Mouse (Mus musculus) kidney, embryonic 14.5 days (tissue): ENCODE results near the gene Aldh3b1. TPM values are rescaled to one million over a fixed set of nuclear protein-coding genes. Genes with fewer than 3 reads are reported as not detected.
A peak's percentile ranks its signal among the peaks of the same experiment; 100 is the strongest.

Source experiments
- ATAC-seq: fragments of 200-750 bp; cut with Nextera tagmentation; 2 replicates; pipeline ENCODE4 v1.8.0; 2017; ENCODE audit warnings: moderate number of reproducible peaks, mild to moderate bottlenecking, moderate TSS enrichment, moderate library complexity; ENCODE audit not compliant: low FRiP score, low TSS enrichment
- H3K27ac ChIP-seq: fragments of 300-500 bp; sonication (generic); 2 replicates; pipeline ENCODE4 v1.5.1; 2014; ENCODE audit warnings: low read depth, mild to moderate bottlenecking, low read length, moderate library complexity, mixed read lengths
- H3K27me3 ChIP-seq: fragments of 300-500 bp; sonication (generic); 2 replicates; pipeline ENCODE4 v1.6.1; 2014; ENCODE audit warnings: mild to moderate bottlenecking, low read length; ENCODE audit not compliant: control insufficient read depth, insufficient read depth
- H3K36me3 ChIP-seq: fragments of 300-500 bp; sonication (generic); 2 replicates; pipeline ENCODE4 v1.6.1; 2014; ENCODE audit warnings: low read length, mixed read lengths; ENCODE audit not compliant: control insufficient read depth, insufficient read depth
- H3K4me1 ChIP-seq: fragments of 300-500 bp; sonication (generic); 2 replicates; pipeline ENCODE4 v1.6.1; 2014; ENCODE audit warnings: low read length, mixed read lengths; ENCODE audit not compliant: control insufficient read depth, insufficient read depth
- H3K4me2 ChIP-seq: fragments of 300-500 bp; sonication (generic); replicated peaks from 2 replicates; pipeline ENCODE4 v1.6.1; 2014; ENCODE audit warnings: low read depth, mild to moderate bottlenecking, low read length
- H3K4me3 ChIP-seq: fragments of 300-500 bp; sonication (generic); 2 replicates; pipeline ENCODE4 v1.5.1; 2014; ENCODE audit warnings: mild to moderate bottlenecking, low read length
- H3K9ac ChIP-seq: fragments of 300-500 bp; sonication (generic); 2 replicates; pipeline ENCODE4 v1.6.1; 2014; ENCODE audit warnings: low read depth, mild to moderate bottlenecking, low read length, moderate library complexity
- H3K9me3 ChIP-seq: fragments of 300-500 bp; sonication (generic); 2 replicates; pipeline ENCODE4 v1.6.1; 2016; ENCODE audit warnings: low read length; ENCODE audit not compliant: control insufficient read depth
- WGBS: fragments of 180-500 bp; shearing (Covaris S2); extraction: QIAGEN DNeasy Blood & Tissue Kit; methylation state at CpG from one replicate; pipeline ENCODE4 v1.1.7; 2014; 5-methylcytosine and 5-hydroxymethylcytosine counted together
- polyA plus RNA-seq: library from polyadenylated mRNA; unstranded; fragments of >200 nt; fragmentation: Nextera tagmentation; extraction: Ambion mirVana; gene quantifications from 2 replicates; pipeline ENCODE4 v1.2.1, GENCODE M21; 2014

Gene Aldh3b1
- polyA plus RNA-seq, 1 experiment from 2014 or later: 2.8 TPM

DNA sequence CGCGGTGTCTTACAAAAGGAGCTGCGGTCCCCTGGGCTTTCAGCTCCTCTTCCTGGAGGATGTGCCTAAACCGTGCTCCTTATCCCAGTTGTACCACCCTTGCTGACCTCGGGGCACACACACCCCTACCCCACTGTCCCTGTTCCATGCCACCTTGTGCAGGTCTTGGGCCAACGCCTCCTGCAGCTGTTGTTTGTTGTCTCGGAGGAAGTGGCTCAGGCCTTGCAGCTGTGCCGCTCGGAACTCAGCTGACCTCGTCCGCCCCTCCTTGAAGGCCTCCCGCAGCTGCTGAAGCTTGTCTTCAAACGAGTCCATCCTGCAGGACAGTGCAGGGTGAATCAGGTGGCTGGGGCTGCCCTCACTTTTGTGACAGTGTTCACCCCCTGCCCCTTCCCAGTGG, 6.0 kb downstream of the Aldh3b1 start:
- Histone ChIP-seq H3K36me3 (no peaks in the 10 kb centered on the region), H3K27ac (no peak overlapping the region), H3K4me2 (no peak overlapping the region), H3K27me3 (no peaks in the 10 kb centered on the region), H3K9ac (no peak overlapping the region), H3K4me3 (no peak overlapping the region), H3K4me1 (peaks cover 4% of the 10 kb centered on the region; the same call in 1 of the 2 replicates), H3K9me3 (no peaks in the 10 kb centered on the region)
- 28% methylated on average over 13 of the region's 13 CpGs for WGBS
- peak; percentile 51; the same call in 1 of the 2 replicates for ATAC-seq

DNA sequence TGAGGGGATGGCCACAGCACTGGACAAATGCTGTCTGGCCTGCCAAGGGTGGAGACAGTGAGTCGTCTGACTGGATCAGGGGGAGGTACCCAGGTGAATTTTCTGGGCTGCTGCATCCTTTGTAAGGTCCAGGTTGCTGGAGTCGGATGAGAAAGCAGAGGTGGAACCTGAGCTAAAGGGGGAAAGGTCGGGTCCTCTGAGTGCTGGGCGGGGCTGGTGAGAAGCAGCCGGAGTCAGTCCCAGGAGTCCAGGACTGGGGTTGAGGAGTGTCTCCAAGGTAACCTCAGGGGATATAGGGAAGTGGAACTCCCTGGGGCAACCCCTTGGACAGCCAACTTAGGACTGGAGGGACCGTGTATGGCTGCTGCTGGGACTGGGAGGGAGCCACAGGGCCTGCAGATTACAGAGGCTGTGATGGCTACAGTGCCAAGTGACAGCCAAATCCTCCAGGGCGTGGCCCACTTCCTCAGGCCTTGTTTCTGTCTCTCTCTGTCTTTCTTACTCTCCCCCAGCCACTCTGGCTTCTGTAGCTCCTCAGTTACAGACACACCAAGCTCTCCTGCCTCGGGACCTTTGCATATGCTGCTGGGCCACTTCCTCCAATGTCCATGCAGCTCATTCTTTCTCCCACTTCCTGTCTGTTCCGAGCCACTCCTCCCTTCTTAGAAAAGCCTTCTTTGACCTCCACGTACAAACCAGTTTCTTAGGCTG, 6.8 kb downstream of the Aldh3b1 start:
- no peak overlapping the region for H3K4me2 ChIP-seq
- H3K4me3 ChIP-seq: no peak overlapping the region
- no peak for ATAC-seq
- 55% methylated on average over 10 of the region's 10 CpGs for WGBS
- no peaks in the 10 kb centered on the region for H3K27me3 ChIP-seq
- 0 out of 2 replicates have a peak overlapping the region, but pooled peaks have one; percentile 11 for H3K27ac ChIP-seq
- peaks cover 4% of the 10 kb centered on the region; the same call in 1 of the 2 replicates for H3K4me1 ChIP-seq
- H3K9me3 ChIP-seq: no peaks in the 10 kb centered on the region
- no peak overlapping the region for H3K9ac ChIP-seq
- H3K36me3 ChIP-seq: no peaks in the 10 kb centered on the region

DNA sequence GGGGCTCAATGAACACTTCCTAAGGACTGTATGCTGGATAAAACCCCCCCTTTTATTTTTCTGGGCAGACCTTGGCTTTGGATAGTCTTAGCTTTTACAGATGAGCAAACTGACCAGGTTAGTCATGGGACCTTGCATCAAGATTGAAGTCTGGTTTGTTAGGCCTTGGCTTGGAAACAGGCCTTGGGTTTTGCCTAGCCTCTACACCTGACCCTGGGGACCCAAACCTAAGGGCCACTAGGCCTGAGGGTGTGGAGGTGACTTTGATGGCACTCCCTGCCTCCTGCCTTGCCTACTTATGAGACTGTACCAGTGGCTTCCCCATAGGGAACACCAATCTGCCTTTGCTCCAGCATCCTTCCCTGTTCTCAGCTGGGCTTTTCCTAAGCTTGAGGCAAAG, 9.7 kb downstream of the Aldh3b1 start:
- no peak overlapping the region for H3K4me2 ChIP-seq
- no peak for ATAC-seq
- H3K27ac ChIP-seq: no peak overlapping the region
- peaks cover 4% of the 10 kb centered on the region; the same call in 1 of the 2 replicates for H3K4me1 ChIP-seq
- H3K27me3 ChIP-seq: no peaks in the 10 kb centered on the region
- no peak overlapping the region for H3K9ac ChIP-seq
- H3K4me3 ChIP-seq: no peak overlapping the region
- no peaks in the 10 kb centered on the region for H3K9me3 ChIP-seq
- no peaks in the 10 kb centered on the region for H3K36me3 ChIP-seq

- no peak for ATAC-seq
- 82% methylated on average over 11 of the region's 11 CpGs for WGBS
- no peaks in the 10 kb centered on the region for H3K27me3 ChIP-seq
- H3K36me3 ChIP-seq: no peaks in the 10 kb centered on the region
- H3K27ac ChIP-seq: no peak overlapping the region
- no peak overlapping the region for H3K4me3 ChIP-seq
- no peaks in the 10 kb centered on the region for H3K9me3 ChIP-seq
- no peak overlapping the region for H3K9ac ChIP-seq
- H3K4me1 ChIP-seq: peaks cover 11% of the 10 kb centered on the region
- no peak overlapping the region for H3K4me2 ChIP-seq
Measured at GRCm38 (mm10) chr19:3916727-3917126, 12.9 kb downstream of the Aldh3b1 start.

DNA sequence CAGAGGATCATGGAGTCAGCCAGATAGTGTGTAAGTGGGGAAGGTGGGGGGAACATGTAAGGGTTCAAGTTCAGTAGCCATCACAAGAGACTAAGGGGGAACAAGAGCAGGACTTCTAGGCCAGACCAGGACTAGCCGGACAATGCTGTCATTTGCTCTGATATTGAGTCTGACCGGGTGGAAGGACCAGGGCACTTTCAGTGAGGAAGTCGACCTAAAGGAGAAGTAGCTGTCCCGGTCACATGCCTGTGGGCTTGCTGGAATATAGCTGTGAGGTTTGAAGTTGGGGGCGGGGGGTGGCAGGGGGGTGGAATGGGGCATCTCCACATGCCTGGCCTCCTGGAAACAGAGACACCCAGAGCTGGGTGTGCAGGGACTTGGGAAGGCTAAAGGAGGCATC, 15.1 kb downstream of the Aldh3b1 start:
- Histone ChIP-seq H3K4me3 (no peak overlapping the region), H3K27ac (no peak overlapping the region), H3K4me1 (peaks cover 15% of the 10 kb centered on the region), H3K36me3 (peaks cover 16% of the 10 kb centered on the region), H3K27me3 (no peaks in the 10 kb centered on the region), H3K4me2 (no peak overlapping the region), H3K9ac (no peak overlapping the region), H3K9me3 (no peaks in the 10 kb centered on the region)
- 90% methylated on average over 5 of the region's 5 CpGs for WGBS
- ATAC-seq: no peak

DNA sequence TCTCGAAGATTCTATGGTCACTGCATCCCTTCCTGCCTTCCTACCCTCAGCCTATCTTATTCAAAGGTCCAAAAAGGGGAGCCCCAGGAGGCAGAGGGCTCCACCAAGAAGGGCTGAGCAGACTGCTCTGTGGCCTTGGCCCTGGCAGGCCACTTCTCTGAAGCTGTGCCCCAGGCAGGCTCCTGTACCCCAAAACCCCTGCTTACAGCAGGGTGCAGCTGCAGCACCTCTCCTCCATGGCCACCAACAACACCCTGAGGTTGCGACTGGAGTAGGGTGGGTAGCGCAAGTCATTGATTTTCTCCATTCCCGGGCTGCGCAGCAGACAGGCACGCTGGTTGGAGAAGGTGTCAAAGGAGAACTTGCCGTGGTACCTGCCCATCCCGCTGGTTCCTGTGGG, 15.9 kb downstream of the Aldh3b1 start:
- Histone ChIP-seq H3K9me3 (no peaks in the 10 kb centered on the region), H3K4me2 (peak overlapping the region; percentile 80), H3K4me3 (peak overlapping the region; percentile 73), H3K4me1 (peaks cover 15% of the 10 kb centered on the region), H3K27ac (peak overlapping the region; percentile 74; the same call in 1 of the 2 replicates), H3K36me3 (peaks cover 23% of the 10 kb centered on the region), H3K27me3 (no peaks in the 10 kb centered on the region), H3K9ac (peak overlapping the region; percentile 67; the same call in 1 of the 2 replicates)
- WGBS: 85% methylated on average over 8 of the region's 8 CpGs
- no peak for ATAC-seq

DNA sequence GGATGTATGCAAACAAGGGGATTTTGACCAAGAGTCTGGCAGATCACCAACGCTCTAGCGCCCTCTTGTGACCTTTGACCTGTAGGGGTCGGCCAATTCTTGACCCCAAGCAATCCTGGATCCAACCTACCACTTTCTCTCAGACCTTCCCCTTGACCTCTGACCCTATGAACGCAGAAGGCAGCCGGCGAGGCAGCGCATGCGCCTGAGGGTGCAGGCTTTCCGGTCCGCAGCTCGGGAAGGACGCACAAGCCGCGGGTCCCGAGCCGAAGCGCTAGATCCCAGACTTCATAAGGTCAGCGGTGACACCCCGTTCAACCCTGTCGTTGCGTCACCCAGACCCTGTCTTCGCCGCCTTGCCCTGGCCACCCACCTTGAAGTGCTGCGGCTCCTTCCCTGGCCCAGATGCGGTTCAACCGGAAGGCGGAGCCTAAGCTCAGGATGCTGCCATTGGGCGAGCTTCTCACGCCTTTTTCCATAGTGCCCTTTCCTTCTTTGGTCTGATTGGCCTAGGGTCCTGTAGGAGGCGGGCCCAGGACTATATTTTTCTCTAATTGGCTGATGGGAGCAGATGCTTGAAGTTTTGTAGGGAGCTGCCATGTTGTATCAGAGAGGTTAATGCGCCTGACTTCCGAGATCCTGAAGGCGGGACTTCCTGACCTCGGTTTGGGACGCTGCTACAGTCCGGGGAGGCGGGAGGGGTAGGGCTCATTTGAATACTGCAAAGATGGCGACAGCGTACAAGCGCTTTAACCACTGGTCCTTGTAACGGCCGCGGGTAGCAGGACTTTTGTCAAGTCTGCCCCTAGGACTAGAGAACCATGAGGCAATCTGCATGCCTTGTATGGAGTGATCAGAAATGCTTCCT, 17.0 kb downstream of the Aldh3b1 start, which contains the start of gene Ndufs8:
Gene Ndufs8, minus strand, starts transcription at position 438 of the 868 bp plus-strand sequence.
- Histone ChIP-seq H3K27ac (peak within 1 kb of the TSS; percentile 74), H3K9ac (peak within 1 kb of the TSS; percentile 68), H3K4me2 (peak within 1 kb of the TSS; percentile 80), H3K4me3 (peak within 1 kb of the TSS; percentile 73), H3K27me3 (no peaks in the 10 kb centered on the region), H3K4me1 (peaks cover 17% of the 10 kb centered on the region), H3K9me3 (no peaks in the 10 kb centered on the region), H3K36me3 (peaks cover 31% of the 10 kb centered on the region)
- peak; percentile 97 for ATAC-seq
- WGBS: 0% methylated on average over 43 of the region's 43 CpGs

DNA sequence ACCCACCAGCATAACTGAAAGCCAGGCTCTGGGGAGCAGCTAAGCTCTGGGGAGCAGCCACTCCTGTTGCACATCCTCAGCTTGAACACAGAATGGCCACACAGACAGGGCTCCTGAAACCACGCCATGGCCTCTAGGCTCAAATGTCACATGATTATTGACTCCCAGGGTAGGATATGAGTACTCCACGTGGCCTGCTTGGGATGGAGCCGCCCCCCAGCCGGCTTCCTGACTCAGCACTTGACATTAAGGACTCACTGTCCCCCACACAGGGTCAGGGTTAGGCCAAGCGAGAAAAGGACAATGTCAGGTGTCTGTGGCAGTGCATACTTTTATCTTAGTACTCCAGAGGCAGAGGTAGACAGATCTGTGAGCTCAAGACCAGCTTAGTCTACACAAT, 19.4 kb downstream of the Aldh3b1 start:
- Histone ChIP-seq H3K4me3 (no peak overlapping the region), H3K9ac (no peak overlapping the region), H3K27me3 (no peaks in the 10 kb centered on the region), H3K9me3 (no peaks in the 10 kb centered on the region), H3K4me1 (peaks cover 33% of the 10 kb centered on the region), H3K4me2 (no peak overlapping the region), H3K27ac (no peak overlapping the region), H3K36me3 (peaks cover 31% of the 10 kb centered on the region)
- WGBS: 76% methylated on average over 5 of the region's 5 CpGs
- ATAC-seq: no peak
